Mouse (Mus musculus) activated CD4-positive, CD25-positive, alpha-beta regulatory T cell (primary cell): Measurements from ENCODE around the gene Sult1b1. TPM values are rescaled to one million over a fixed set of nuclear protein-coding genes. Genes with fewer than 3 reads are reported as not detected.

Source experiments
- polyA plus RNA-seq, 2 experiments: library from polyadenylated mRNA; unstranded; fragments of 100-300 nt; shearing (Covaris generic); gene quantifications; one replicate each; pipeline ENCODE4 v1.2.1; 2017

Gene Sult1b1
- not detected for polyA plus RNA-seq

DNA sequence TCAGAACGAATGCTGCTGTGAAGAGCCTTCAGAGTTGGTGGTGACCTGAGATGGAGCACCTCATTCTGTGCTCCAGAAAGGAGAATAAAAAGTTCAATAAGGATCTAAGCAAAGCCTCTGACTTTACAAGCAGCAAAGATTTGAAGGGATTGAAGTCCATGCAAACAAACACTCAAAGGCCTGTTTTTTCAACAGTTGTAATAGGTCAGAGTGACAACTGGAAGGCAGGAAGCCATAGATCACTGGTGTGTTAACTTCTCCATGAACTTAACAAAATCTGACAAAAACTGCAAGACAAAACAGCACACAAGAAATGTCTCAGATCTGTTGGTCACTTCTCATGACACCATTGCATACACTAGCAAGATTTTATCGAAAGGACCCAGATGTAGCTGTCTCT lies at the start of gene Sult1b1:
Gene Sult1b1, minus strand, starts transcription at position 85 of the 400 bp plus-strand sequence.

DNA sequence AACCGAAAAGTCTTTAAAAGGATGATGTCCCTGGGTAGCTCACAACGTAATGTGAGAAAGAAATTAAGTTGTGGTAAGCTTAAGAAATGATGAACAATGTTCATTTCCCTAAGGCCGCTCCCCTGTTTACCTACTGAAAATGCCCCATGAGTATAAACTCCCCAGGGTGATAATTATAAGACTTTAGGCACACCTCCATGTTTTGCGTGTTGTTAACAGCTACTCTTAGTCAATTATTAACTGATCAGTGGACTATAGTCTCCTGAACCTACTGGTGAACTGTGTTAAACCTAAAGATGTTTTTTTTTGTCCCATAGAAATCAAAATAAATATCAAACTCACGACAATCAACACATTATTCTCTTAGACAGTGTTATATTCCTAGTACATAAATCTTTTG lies 30.9 kb upstream of the Sult1b1 start, which contains the start of gene Sult1d1:
Gene Sult1d1, minus strand, starts transcription at position 183 of the 400 bp plus-strand sequence.

DNA sequence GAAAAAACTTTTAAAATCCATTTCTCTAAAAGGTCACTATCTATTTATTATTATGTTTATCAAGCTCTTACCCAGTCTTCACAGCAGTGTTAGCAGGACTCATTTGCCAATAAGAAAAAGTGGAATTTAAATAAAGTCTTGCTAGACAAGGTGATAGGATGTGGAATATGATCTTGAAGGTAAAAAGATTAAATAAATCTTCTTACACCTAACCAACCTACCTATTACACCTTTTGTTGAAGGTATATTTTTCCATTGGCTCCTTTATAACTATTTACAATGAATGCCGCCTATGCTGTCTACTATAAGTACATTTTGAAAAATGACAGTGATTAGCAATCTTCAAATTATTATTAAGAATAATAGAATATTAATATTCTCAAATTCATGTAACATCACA lies 47.2 kb downstream of the Sult1b1 start, which contains the start of gene Ugt2a1:
Gene Ugt2a1, minus strand, starts transcription at position 101 of the 400 bp plus-strand sequence.

DNA sequence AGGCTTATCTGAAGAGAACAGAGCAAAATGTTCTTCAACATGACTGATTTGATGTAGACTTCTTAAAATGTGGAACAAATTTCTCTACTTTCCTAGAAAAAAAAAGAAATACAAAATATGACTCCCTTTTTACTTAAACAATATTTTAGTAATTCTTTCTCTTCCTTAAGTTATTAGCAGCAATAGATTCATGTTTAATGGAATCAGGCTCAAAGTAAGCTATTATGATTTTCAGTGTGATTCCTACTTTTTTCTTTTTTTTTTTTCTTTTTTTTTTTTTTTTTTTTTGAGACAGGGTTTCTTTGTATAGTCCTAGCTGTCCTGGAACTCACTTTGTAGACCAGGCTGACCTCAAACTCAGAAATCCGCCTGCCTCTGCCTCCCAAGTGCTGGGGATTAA lies 51.3 kb downstream of the Sult1b1 start, which contains the start of gene Gm43638:
Gene Gm43638, minus strand, starts transcription at position 101 of the 400 bp plus-strand sequence.

DNA sequence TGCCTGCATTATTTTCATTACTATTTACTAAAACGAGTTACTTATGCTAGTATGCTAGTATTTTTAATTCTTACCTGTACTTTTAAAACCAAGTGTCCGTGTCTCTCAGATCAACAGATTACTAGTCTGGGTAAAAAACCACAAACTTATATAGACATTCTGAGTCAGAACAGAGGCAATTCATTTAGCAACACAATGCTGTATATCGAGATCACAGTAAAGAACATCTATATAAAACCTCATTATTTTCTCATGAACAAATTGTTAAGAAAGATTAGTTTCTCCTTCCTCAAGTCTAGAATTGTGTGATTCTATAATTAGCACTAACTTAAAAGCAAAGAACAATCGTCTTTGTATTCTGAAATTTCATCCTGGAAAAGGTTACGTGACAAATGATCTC lies 55.8 kb downstream of the Sult1b1 start, which contains the start of gene Ugt2a2:
Gene Ugt2a2, minus strand, starts transcription at position 101 of the 400 bp plus-strand sequence.

Other genes starting within 250 kb of the Sult1b1 start
- under 1 TPM in 1 of 2 experiments, not detected in 1; 0.14 TPM for gene Ugt2a3, start 201.0 kb downstream of the Sult1b1 start, polyA plus RNA-seq
- not detected for gene Ugt2b38, start 114.0 kb downstream of the Sult1b1 start, polyA plus RNA-seq
- gene Ugt2a2, start 55.9 kb downstream of the Sult1b1 start, polyA plus RNA-seq = not detected
- not detected for gene Gm43638, start 51.4 kb downstream of the Sult1b1 start, polyA plus RNA-seq
- gene Ugt2a1, start 47.3 kb downstream of the Sult1b1 start, polyA plus RNA-seq = not detected
- gene Sult1d1, start 30.8 kb upstream of the Sult1b1 start, polyA plus RNA-seq = under 1 TPM; 0.11 to 0.16 TPM
- not detected for gene Sult1e1, start 53.4 kb upstream of the Sult1b1 start, polyA plus RNA-seq
- gene Csn1s1, start 128.0 kb upstream of the Sult1b1 start, polyA plus RNA-seq = 1 to 10 TPM in 1 of 2 experiments, not detected in 1; 1.3 TPM
- under 1 TPM in 1 of 2 experiments, not detected in 1; 0.31 TPM for gene Csn2, start 161.4 kb upstream of the Sult1b1 start, polyA plus RNA-seq
- 1 to 10 TPM in 1 of 2 experiments, not detected in 1; 1.3 TPM for gene Csn1s2a, start 236.4 kb upstream of the Sult1b1 start, polyA plus RNA-seq